8 mouse cellular contexts compared by ENCODE assay signal in genomic region chr6:89498764-89499516, GRCm38 (mm10).
DNase-seq lines count a peak whose midpoint lies in the region; ATAC-seq and TF ChIP-seq lines count a peak whose summit lies in the region.

No protein-coding gene starts in this region.

- intact Hi-C loops in left cerebral cortex, adult 2 months (cut with DNase I) = no loop called here

- peak; percentile 11 to 31 for DNase-seq in heart, adult 9 months (ENCODE audit: low spot score in 2 of 2)
- no peak for DNase-seq in heart, postnatal 4 days
- peak; percentile 4 for DNase-seq in thymus, postnatal 0 days (ENCODE audit: low spot score)
- DNase-seq in thymus, postnatal 25 days = no peak
- DNase-seq in left cerebral cortex, adult 2 months (ENCODE audit: extremely low spot score in 1 of 2, low spot score in 2 of 2) = peak; percentile 22 to 26
- no peak for DNase-seq in urinary bladder, postnatal 25 days (ENCODE audit: low spot score)
- DNase-seq in Muller cell, postnatal 12 days (ENCODE audit: inconsistent ontology term) = no peak

- ATAC-seq in erythroid progenitor cell, adult 5-6 weeks (replicated peaks; ENCODE audit: low FRiP score, poor library complexity, severe bottlenecking) = no peak

- H3K4me3 ChIP-seq in left cerebral cortex, adult 2 months = no peak overlapping the region

- TF ChIP-seq CTCF in left cerebral cortex, adult 2 months (IDR thresholded peaks at IDR 0.05) = no peak

- peak overlapping the region; percentile 41 for H3K27ac ChIP-seq in left cerebral cortex, adult 2 months

Comparison
In these comparisons a context has a peak if more than half of its experiments do, and no peak if none do; other contexts are left out.
1. DNase-seq: peak in heart, adult 9 months (2 of 2), thymus, postnatal 0 days (single experiment) and left cerebral cortex, adult 2 months (2 of 2); none in heart, postnatal 4 days (single experiment), thymus, postnatal 25 days (single experiment), urinary bladder, postnatal 25 days (single experiment) and Muller cell, postnatal 12 days (single experiment).